18 mouse cellular contexts compared by ENCODE assay signal in genomic region chr14:105299744-105300255, GRCm38 (mm10). TPM values are rescaled to one million over a fixed set of nuclear protein-coding genes. Genes with fewer than 3 reads are reported as not detected.
DNase-seq lines count a peak whose midpoint lies in the region; ATAC-seq lines count a peak whose summit lies in the region.
"Had no signal": no experiment of that assay in that cellular context is flagged by ENCODE, and none has a peak within 500 bp of the region (broad histone marks: within the 10 kb centered on the region; RNA-seq: fewer than 3 reads in every experiment).

No protein-coding gene starts in this region.

- H3K36me3 ChIP-seq in limb, embryonic 13.5 days, result peaks cover 13% of the 10 kb centered on the region

- no peak overlapping the region for H3K9ac ChIP-seq in limb, embryonic 13.5 days
- H3K9ac ChIP-seq: embryonic facial prominence, embryonic 13.5 days; forebrain, embryonic 13.5 days; forebrain, embryonic 15.5 days; forebrain, postnatal 0 days had no signal

- WGBS in limb, embryonic 13.5 days, result 68% methylated on average over 5 of the region's 5 CpGs

- H3K9me3 ChIP-seq in limb, embryonic 13.5 days, result no peaks in the 10 kb centered on the region
- H3K9me3 ChIP-seq: embryonic facial prominence, embryonic 13.5 days; forebrain, embryonic 13.5 days; forebrain, embryonic 15.5 days had no signal

- no peak overlapping the region for H3K4me2 ChIP-seq in limb, embryonic 13.5 days (replicated peaks)
- H3K4me2 ChIP-seq: embryonic facial prominence, embryonic 13.5 days; forebrain, embryonic 13.5 days; forebrain, embryonic 15.5 days had no signal

- peak; percentile 82 for ATAC-seq in frontal cortex, adult (ENCODE audit: low TSS enrichment)
- ATAC-seq in limb, embryonic 13.5 days (ENCODE audit: low FRiP score, low read depth), result peak; percentile 74
- ATAC-seq: forebrain, embryonic 13.5 days; forebrain, embryonic 15.5 days; forebrain, postnatal 0 days had no signal

- H3K27me3 ChIP-seq in limb, embryonic 13.5 days, result no peaks in the 10 kb centered on the region
- H3K27me3 ChIP-seq: embryonic facial prominence, embryonic 13.5 days; forebrain, embryonic 13.5 days; forebrain, embryonic 15.5 days had no signal

- no peaks in the 10 kb centered on the region for H3K4me1 ChIP-seq in limb, embryonic 13.5 days
- H3K4me1 ChIP-seq: embryonic facial prominence, embryonic 13.5 days; forebrain, embryonic 13.5 days; forebrain, embryonic 15.5 days had no signal

- H3K27ac ChIP-seq in limb, embryonic 13.5 days, result no peak overlapping the region
- H3K27ac ChIP-seq: embryonic facial prominence, embryonic 13.5 days; forebrain, embryonic 13.5 days; forebrain, embryonic 15.5 days had no signal

- no peak overlapping the region for H3K4me3 ChIP-seq in limb, embryonic 13.5 days
- H3K4me3 ChIP-seq: embryonic facial prominence, embryonic 13.5 days; forebrain, embryonic 13.5 days; forebrain, embryonic 15.5 days had no signal

- DNase-seq in frontal cortex, adult 2 months (ENCODE audit: extremely low spot score in 1 of 2, low spot score in 1 of 2), result no peak
- peak; percentile 41 for DNase-seq in brain, adult 2 months (ENCODE audit: low read depth, low spot score)
- no peak for DNase-seq in spleen, postnatal 14 days (ENCODE audit: low spot score in 2 of 2)
- DNase-seq in left cerebral cortex, adult 11 months (ENCODE audit: low spot score), result no peak
- DNase-seq: adrenal gland, adult 2 months; adrenal gland, postnatal 10 days; adrenal gland, postnatal 25 days; cerebellum, adult 11-12 months; cerebellum, adult 2 months; cerebellum, adult 9-10 months; cerebellum, postnatal 10 days; cerebellum, postnatal 25 days; forebrain, postnatal 0 days had no signal

RNA-seq across cellular contexts. Expression of gene Ndfip2, which starts 41.4 kb away (rescaled TPM):
- polyA plus RNA-seq in frontal cortex, adult 2 months (2012; rRNA removed), result 78.3 and 90.2 TPM in 2 replicates
- 54.3 and 55.9 TPM in 2 replicates for polyA plus RNA-seq in limb, embryonic 13.5 days (2015; fragmentation: Nextera tagmentation; extraction: Ambion mirVana)
